Mouse (Mus musculus) C2C12 (cell line): ENCODE data around the gene 4930404N11Rik.

Experiments
- CTCF ChIP-seq: IDR thresholded peaks from one replicate; pipeline ENCODE4 v1.5.1; 2011; ENCODE audit not compliant: control insufficient read depth, insufficient read depth, insufficient read length
- MAX ChIP-seq: IDR thresholded peaks from one replicate; pipeline ENCODE4 v1.6.1; 2011; ENCODE audit warnings: mild to moderate bottlenecking, control low read depth
- USF1 ChIP-seq: IDR thresholded peaks from one replicate; pipeline ENCODE4 v1.6.1; 2011; ENCODE audit warnings: low read depth, mild to moderate bottlenecking, control low read depth, moderate library complexity

DNA sequence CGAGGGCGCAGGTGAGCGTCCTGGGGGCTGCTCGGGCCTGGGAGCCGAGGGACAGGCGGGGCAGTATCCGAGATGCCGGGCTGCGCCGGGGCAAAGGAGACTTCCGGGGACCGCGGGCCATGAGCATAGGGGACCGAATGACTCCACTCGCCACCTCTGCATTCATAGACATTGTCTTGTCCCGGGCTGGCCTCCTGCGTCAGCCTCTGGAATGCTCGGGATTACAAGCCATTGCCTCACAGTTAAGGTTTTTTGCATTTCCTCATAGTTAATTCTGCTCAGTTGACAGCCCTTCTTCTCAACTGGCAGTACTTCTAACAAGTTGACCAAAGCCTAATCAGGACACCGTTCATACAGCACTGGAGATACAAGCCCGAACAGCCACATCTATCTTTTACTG, 44.2 kb downstream of the 4930404N11Rik start:
- TF ChIP-seq CTCF (no peak), MAX (no peak), USF1 (no peak)
